Mouse (Mus musculus): ENCODE measurements around the gene Clasrp. TPM values are rescaled to one million over a fixed set of nuclear protein-coding genes. Genes with fewer than 3 reads are reported as not detected.
A peak's percentile ranks its signal among the peaks of the same experiment; 100 is the strongest.

Clasrp gene
- polyA plus RNA-seq, 1 experiment from 2014 or later: 43.5 TPM

- WGBS: 0% methylated on average over 11 of the region's 11 CpGs
- H3K4me2 ChIP-seq (ENCODE audit: low read depth, low read length): peak overlapping the region; percentile 72
- peak overlapping the region; percentile 95 for H3K9ac ChIP-seq (ENCODE audit: low read length)
- peaks cover 36% of the 10 kb centered on the region for H3K4me1 ChIP-seq (replicated peaks; ENCODE audit: control insufficient read depth, insufficient read depth, low read length)
- no peaks in the 10 kb centered on the region; the same call in 1 of the 2 replicates for H3K9me3 ChIP-seq (ENCODE audit: control insufficient read depth, low read length)
- peak overlapping the region; percentile 88 for H3K27ac ChIP-seq (ENCODE audit: low read length)
- H3K4me3 ChIP-seq (ENCODE audit: low read length): peak overlapping the region; percentile 96
- peak; percentile 5; the same call in 1 of the 2 replicates for ATAC-seq (ENCODE audit: low read depth)
- no peaks in the 10 kb centered on the region for H3K27me3 ChIP-seq (ENCODE audit: control insufficient read depth, insufficient read depth, low read depth, low read length)
- peaks cover 13% of the 10 kb centered on the region for H3K36me3 ChIP-seq (ENCODE audit: control insufficient read depth, insufficient read depth, low read length)
These were observed 42.9 kb downstream of the Clasrp start for GRCm38 (mm10) chr7:19561431-19561764.

- 15% methylated on average over 11 of the region's 11 CpGs for WGBS
- H3K4me1 ChIP-seq (replicated peaks; ENCODE audit: control insufficient read depth, insufficient read depth, low read length): peaks cover 36% of the 10 kb centered on the region
- peaks cover 13% of the 10 kb centered on the region for H3K36me3 ChIP-seq (ENCODE audit: control insufficient read depth, insufficient read depth, low read length)
- peak overlapping the region; percentile 72 for H3K4me2 ChIP-seq (ENCODE audit: low read depth, low read length)
- no peak for ATAC-seq (ENCODE audit: low read depth)
- peak overlapping the region; percentile 96 for H3K4me3 ChIP-seq (ENCODE audit: low read length)
- H3K27ac ChIP-seq (ENCODE audit: low read length): no peak overlapping the region; the same call in 1 of the 2 replicates
- peak overlapping the region; percentile 95 for H3K9ac ChIP-seq (ENCODE audit: low read length)
- no peaks in the 10 kb centered on the region; the same call in 1 of the 2 replicates for H3K9me3 ChIP-seq (ENCODE audit: control insufficient read depth, low read length)
- no peaks in the 10 kb centered on the region for H3K27me3 ChIP-seq (ENCODE audit: control insufficient read depth, insufficient read depth, low read depth, low read length)
These were observed 43.6 kb downstream of the Clasrp start for GRCm38 (mm10) chr7:19560491-19561260.

GRCm38 (mm10) chr7:19558965-19559364 is 45.3 kb downstream of the Clasrp start:
- no peaks in the 10 kb centered on the region for H3K9me3 ChIP-seq (ENCODE audit: control insufficient read depth, low read length)
- H3K4me3 ChIP-seq (ENCODE audit: low read length): no peak overlapping the region
- 32% methylated on average over 2 of the region's 2 CpGs for WGBS
- peaks cover 36% of the 10 kb centered on the region for H3K4me1 ChIP-seq (replicated peaks; ENCODE audit: control insufficient read depth, insufficient read depth, low read length)
- no peak overlapping the region for H3K4me2 ChIP-seq (ENCODE audit: low read depth, low read length)
- H3K27ac ChIP-seq (ENCODE audit: low read length): no peak overlapping the region
- ATAC-seq (ENCODE audit: low read depth): no peak
- H3K9ac ChIP-seq (ENCODE audit: low read length): no peak overlapping the region; the same call in 1 of the 2 replicates
- H3K36me3 ChIP-seq (ENCODE audit: control insufficient read depth, insufficient read depth, low read length): 0 out of 2 replicates have a peak, but pooled peaks cover 2% of the 10 kb centered on the region
- H3K27me3 ChIP-seq (ENCODE audit: control insufficient read depth, insufficient read depth, low read depth, low read length): no peaks in the 10 kb centered on the region

- H3K27ac ChIP-seq (ENCODE audit: low read length): no peak overlapping the region
- no peaks in the 10 kb centered on the region for H3K9me3 ChIP-seq (ENCODE audit: control insufficient read depth, low read length)
- no peaks in the 10 kb centered on the region for H3K27me3 ChIP-seq (ENCODE audit: control insufficient read depth, insufficient read depth, low read depth, low read length)
- WGBS: 84% methylated on average over 6 of the region's 6 CpGs
- no peak overlapping the region for H3K4me2 ChIP-seq (ENCODE audit: low read depth, low read length)
- H3K4me3 ChIP-seq (ENCODE audit: low read length): no peak overlapping the region
- peak overlapping the region; percentile 5; the same call in 1 of the 2 replicates for H3K9ac ChIP-seq (ENCODE audit: low read length)
- H3K4me1 ChIP-seq (replicated peaks; ENCODE audit: control insufficient read depth, insufficient read depth, low read length): peaks cover 36% of the 10 kb centered on the region
- H3K36me3 ChIP-seq (ENCODE audit: control insufficient read depth, insufficient read depth, low read length): peaks cover 7% of the 10 kb centered on the region; the same call in 1 of the 2 replicates
- 0 out of 2 replicates have a peak, but pooled peaks have one; percentile 24 for ATAC-seq (ENCODE audit: low read depth)
These were observed 46.0 kb downstream of the Clasrp start for GRCm38 (mm10) chr7:19557982-19558900.

GRCm38 (mm10) chr7:19557086-19557485 is 47.2 kb downstream of the Clasrp start:
- Histone ChIP-seq H3K4me2 (ENCODE audit: low read depth, low read length) (no peak overlapping the region), H3K27ac (ENCODE audit: low read length) (no peak overlapping the region), H3K36me3 (ENCODE audit: control insufficient read depth, insufficient read depth, low read length) (peaks cover 9% of the 10 kb centered on the region; the same call in 1 of the 2 replicates), H3K27me3 (ENCODE audit: control insufficient read depth, insufficient read depth, low read depth, low read length) (no peaks in the 10 kb centered on the region), H3K4me1 (replicated peaks; ENCODE audit: control insufficient read depth, insufficient read depth, low read length) (peaks cover 33% of the 10 kb centered on the region), H3K4me3 (ENCODE audit: low read length) (no peak overlapping the region), H3K9ac (ENCODE audit: low read length) (no peak overlapping the region), H3K9me3 (ENCODE audit: control insufficient read depth, low read length) (no peaks in the 10 kb centered on the region)
- WGBS: 81% methylated on average over 2 of the region's 2 CpGs
- ATAC-seq (ENCODE audit: low read depth): no peak

GRCm38 (mm10) chr7:19554168-19554567 is 50.1 kb downstream of the Clasrp start:
- H3K36me3 ChIP-seq (ENCODE audit: control insufficient read depth, insufficient read depth, low read length): peaks cover 9% of the 10 kb centered on the region; the same call in 1 of the 2 replicates
- H3K4me3 ChIP-seq (ENCODE audit: low read length): no peak overlapping the region
- no peaks in the 10 kb centered on the region for H3K27me3 ChIP-seq (ENCODE audit: control insufficient read depth, insufficient read depth, low read depth, low read length)
- H3K4me1 ChIP-seq (replicated peaks; ENCODE audit: control insufficient read depth, insufficient read depth, low read length): peaks cover 15% of the 10 kb centered on the region
- H3K9ac ChIP-seq (ENCODE audit: low read length): no peak overlapping the region
- H3K4me2 ChIP-seq (ENCODE audit: low read depth, low read length): no peak overlapping the region
- 87% methylated on average over 1 of the region's 1 CpGs for WGBS
- ATAC-seq (ENCODE audit: low read depth): no peak
- no peak overlapping the region for H3K27ac ChIP-seq (ENCODE audit: low read length)
- H3K9me3 ChIP-seq (ENCODE audit: control insufficient read depth, low read length): no peaks in the 10 kb centered on the region

- H3K36me3 ChIP-seq (ENCODE audit: control insufficient read depth, insufficient read depth, low read length): peaks cover 9% of the 10 kb centered on the region; the same call in 1 of the 2 replicates
- H3K4me3 ChIP-seq (ENCODE audit: low read length): no peak overlapping the region
- no peaks in the 10 kb centered on the region for H3K9me3 ChIP-seq (ENCODE audit: control insufficient read depth, low read length)
- WGBS: 37% methylated on average over 2 of the region's 2 CpGs
- H3K27me3 ChIP-seq (ENCODE audit: control insufficient read depth, insufficient read depth, low read depth, low read length): no peaks in the 10 kb centered on the region
- no peak overlapping the region for H3K4me2 ChIP-seq (ENCODE audit: low read depth, low read length)
- H3K27ac ChIP-seq (ENCODE audit: low read length): no peak overlapping the region
- ATAC-seq (ENCODE audit: low read depth): no peak
- no peak overlapping the region for H3K9ac ChIP-seq (ENCODE audit: low read length)
- H3K4me1 ChIP-seq (replicated peaks; ENCODE audit: control insufficient read depth, insufficient read depth, low read length): peaks cover 10% of the 10 kb centered on the region
These were observed 51.8 kb downstream of the Clasrp start for GRCm38 (mm10) chr7:19552443-19552842.

- H3K9ac ChIP-seq (ENCODE audit: low read length): no peak overlapping the region
- no peaks in the 10 kb centered on the region for H3K27me3 ChIP-seq (ENCODE audit: control insufficient read depth, insufficient read depth, low read depth, low read length)
- no peak for ATAC-seq (ENCODE audit: low read depth)
- no peak overlapping the region for H3K4me2 ChIP-seq (ENCODE audit: low read depth, low read length)
- peaks cover 9% of the 10 kb centered on the region; the same call in 1 of the 2 replicates for H3K36me3 ChIP-seq (ENCODE audit: control insufficient read depth, insufficient read depth, low read length)
- H3K4me3 ChIP-seq (ENCODE audit: low read length): no peak overlapping the region
- H3K4me1 ChIP-seq (replicated peaks; ENCODE audit: control insufficient read depth, insufficient read depth, low read length): peaks cover 16% of the 10 kb centered on the region
- H3K9me3 ChIP-seq (ENCODE audit: control insufficient read depth, low read length): no peaks in the 10 kb centered on the region
- H3K27ac ChIP-seq (ENCODE audit: low read length): no peak overlapping the region
- 83% methylated on average over 5 of the region's 5 CpGs for WGBS
These were observed 52.7 kb downstream of the Clasrp start for GRCm38 (mm10) chr7:19551634-19552033.

GRCm38 (mm10) chr7:19549394-19549793 is 54.9 kb downstream of the Clasrp start:
- Histone ChIP-seq H3K4me2 (ENCODE audit: low read depth, low read length) (no peak overlapping the region), H3K4me3 (ENCODE audit: low read length) (no peak overlapping the region), H3K9ac (ENCODE audit: low read length) (no peak overlapping the region), H3K4me1 (replicated peaks; ENCODE audit: control insufficient read depth, insufficient read depth, low read length) (peaks cover 27% of the 10 kb centered on the region), H3K27ac (ENCODE audit: low read length) (no peak overlapping the region), H3K9me3 (ENCODE audit: control insufficient read depth, low read length) (no peaks in the 10 kb centered on the region), H3K36me3 (ENCODE audit: control insufficient read depth, insufficient read depth, low read length) (peaks cover 6% of the 10 kb centered on the region; the same call in 1 of the 2 replicates), H3K27me3 (ENCODE audit: control insufficient read depth, insufficient read depth, low read depth, low read length) (no peaks in the 10 kb centered on the region)
- ATAC-seq (ENCODE audit: low read depth): no peak; the same call in none of the 2 replicates
- 61% methylated on average over 10 of the region's 10 CpGs for WGBS
